Mouse (Mus musculus): ENCODE results near the gene Cyp1b1. TPM values are rescaled to one million over a fixed set of nuclear protein-coding genes. Genes with fewer than 3 reads are reported as not detected.

Gene Cyp1b1
- polyA plus RNA-seq, 1 experiment from 2014 or later: 6.1 TPM

DNA sequence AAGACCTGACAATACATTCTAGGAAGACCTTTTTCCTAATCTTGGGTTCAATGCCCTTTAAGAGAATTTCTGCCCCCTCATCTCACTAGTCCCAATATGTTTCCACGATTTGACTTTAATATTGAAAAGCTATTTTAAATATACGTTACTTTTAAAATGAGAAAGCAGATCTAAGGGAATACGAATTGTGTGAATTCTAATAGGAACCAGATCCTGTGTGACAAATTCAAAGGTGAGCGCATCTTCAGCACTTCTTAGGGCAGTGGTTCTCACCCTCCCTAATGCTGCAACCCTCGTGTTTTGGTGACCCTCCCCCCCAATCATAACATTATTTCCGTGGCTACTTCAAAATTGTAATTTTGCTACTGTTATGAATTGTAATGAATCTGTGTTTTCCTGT lies 2.9 kb downstream of the Cyp1b1 start:
- no peaks in the 10 kb centered on the region for H3K36me3 ChIP-seq (replicated peaks)
- H3K27me3 ChIP-seq (replicated peaks; ENCODE audit: low read depth, poor library complexity, severe bottlenecking): peaks cover 83% of the 10 kb centered on the region
- H3K4me1 ChIP-seq: peaks cover 66% of the 10 kb centered on the region
- no peak for DNase-seq (ENCODE audit: low spot score)
- H3K27ac ChIP-seq (replicated peaks): no peak overlapping the region
- 7% methylated on average over 6 of the region's 6 CpGs for WGBS
- H3K9me3 ChIP-seq: no peaks in the 10 kb centered on the region
- peak overlapping the region; percentile 63 for H3K4me3 ChIP-seq

DNA sequence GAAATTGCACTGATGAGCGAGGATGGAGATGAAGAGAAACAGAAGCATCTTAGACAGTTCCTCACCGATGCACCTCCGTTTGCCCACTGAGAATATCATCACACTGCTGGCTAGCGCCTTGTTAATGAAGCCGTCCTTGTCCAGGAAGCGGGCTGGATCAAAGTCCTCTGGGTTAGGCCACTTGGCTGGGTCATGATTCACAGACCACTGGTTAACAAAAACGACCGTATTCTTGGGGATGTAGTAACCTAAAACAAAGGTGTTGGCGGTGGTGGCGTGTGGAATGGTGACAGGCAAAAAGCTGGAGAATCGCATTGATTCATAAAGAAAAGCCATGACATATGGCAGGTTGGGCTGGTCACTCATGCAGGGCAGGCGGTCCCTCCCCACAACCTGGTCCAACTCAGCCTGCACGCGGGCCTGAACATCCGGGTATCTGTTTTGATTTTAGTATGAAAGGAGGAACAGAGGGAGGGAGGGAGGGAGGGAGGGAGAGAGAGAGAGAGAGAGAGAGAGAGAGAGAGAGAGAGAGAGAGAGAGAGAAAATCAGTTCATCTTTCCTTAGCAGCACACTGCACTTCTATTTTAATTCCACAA lies 4.5 kb downstream of the Cyp1b1 start:
- H3K9me3 ChIP-seq: no peaks in the 10 kb centered on the region
- no peak overlapping the region for H3K27ac ChIP-seq (replicated peaks)
- DNase-seq (ENCODE audit: low spot score): peak; percentile 43
- 7% methylated on average over 15 of the region's 15 CpGs for WGBS
- peaks cover 81% of the 10 kb centered on the region for H3K27me3 ChIP-seq (replicated peaks; ENCODE audit: low read depth, poor library complexity, severe bottlenecking)
- peaks cover 58% of the 10 kb centered on the region for H3K4me1 ChIP-seq
- no peak overlapping the region for H3K4me3 ChIP-seq
- H3K36me3 ChIP-seq (replicated peaks): no peaks in the 10 kb centered on the region

DNA sequence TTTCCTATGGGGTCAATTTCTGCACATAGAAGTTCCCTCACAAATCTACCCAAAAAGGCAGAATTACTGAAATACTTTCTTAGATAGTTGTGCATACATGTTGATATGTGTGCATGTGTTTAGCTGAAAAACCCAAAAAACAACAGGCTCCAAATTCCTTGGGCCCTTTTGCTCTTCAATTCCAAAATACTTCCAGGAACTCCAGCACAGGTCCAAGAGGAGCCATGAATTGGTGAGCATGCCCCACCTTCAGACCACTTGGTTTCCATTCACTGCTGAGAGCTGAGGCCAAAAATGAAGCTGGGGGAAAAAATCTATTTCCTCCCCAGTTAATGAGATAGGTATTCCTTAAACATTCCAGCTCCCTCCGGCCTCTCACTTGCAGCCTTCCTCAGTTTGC lies 5.1 kb downstream of the Cyp1b1 start:
- no peak overlapping the region for H3K4me3 ChIP-seq
- 37% methylated on average over 1 of the region's 1 CpGs for WGBS
- no peak overlapping the region for H3K27ac ChIP-seq (replicated peaks)
- peaks cover 74% of the 10 kb centered on the region for H3K27me3 ChIP-seq (replicated peaks; ENCODE audit: low read depth, poor library complexity, severe bottlenecking)
- no peaks in the 10 kb centered on the region for H3K9me3 ChIP-seq
- H3K4me1 ChIP-seq: peaks cover 51% of the 10 kb centered on the region
- no peaks in the 10 kb centered on the region for H3K36me3 ChIP-seq (replicated peaks)
- DNase-seq (ENCODE audit: low spot score): no peak

DNA sequence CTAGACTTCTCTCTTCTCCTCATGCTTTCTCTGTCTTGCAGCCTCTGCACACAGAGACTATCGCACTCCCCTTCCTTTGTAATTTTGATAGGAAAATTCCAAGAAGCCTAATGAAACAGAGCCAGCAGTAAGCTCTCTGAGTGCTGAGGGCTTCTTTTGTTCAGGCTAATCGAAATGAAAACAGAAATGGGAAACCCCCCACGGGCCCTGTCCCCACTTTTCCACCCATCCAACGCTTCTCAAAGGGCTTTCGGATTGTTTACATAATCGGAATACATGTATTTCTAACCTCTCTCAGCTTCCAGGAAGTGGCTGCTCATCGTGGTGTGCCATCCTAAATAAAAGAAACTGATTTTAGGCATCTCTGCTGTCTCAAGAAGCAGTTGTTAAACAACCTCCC lies 6.7 kb downstream of the Cyp1b1 start:
- 3% methylated on average over 7 of the region's 7 CpGs for WGBS
- peaks cover 59% of the 10 kb centered on the region for H3K27me3 ChIP-seq (replicated peaks; ENCODE audit: low read depth, poor library complexity, severe bottlenecking)
- peaks cover 36% of the 10 kb centered on the region for H3K4me1 ChIP-seq
- H3K27ac ChIP-seq (replicated peaks): no peak overlapping the region
- H3K9me3 ChIP-seq: no peaks in the 10 kb centered on the region
- peak; percentile 48 for DNase-seq (ENCODE audit: low spot score)
- H3K36me3 ChIP-seq (replicated peaks): no peaks in the 10 kb centered on the region
- H3K4me3 ChIP-seq: no peak overlapping the region

DNA sequence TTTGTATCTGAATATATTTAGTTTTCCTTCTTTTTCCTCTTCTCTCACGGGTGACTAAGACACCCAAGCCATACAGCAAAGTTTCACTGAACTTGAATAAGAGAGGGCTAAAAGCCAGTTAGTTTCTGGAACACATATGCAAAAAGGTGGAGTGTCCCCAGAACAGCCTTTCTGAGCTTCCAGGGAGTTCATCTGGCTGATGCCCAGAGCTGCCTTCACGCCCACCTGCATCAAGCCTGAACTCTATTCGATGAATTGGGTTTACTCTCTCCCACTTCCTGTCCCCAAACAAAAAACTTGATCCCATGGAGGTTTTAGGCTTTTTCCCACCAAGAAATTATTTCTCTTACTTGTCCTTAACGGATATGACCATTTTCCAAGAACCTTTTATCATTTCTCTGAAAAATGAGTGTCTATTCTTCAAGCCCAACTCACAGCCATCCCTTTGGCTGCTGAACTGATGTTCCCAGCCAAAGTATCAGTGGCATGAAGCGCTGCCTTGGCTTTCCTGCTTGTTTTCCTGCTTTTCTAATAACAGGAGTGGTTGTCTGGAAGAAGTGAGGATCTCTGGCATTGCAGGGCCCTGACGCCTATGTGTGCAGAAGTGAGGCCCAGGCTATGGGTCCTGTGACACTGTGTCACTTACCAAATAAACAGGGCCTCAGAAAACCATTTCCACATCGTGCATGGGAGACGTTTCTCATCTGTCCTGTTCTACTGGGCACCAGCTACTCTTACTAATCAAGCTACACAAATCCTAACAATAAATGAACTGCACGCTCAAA lies 9.0 kb downstream of the Cyp1b1 start:
- 76% methylated on average over 9 of the region's 9 CpGs for WGBS
- H3K27ac ChIP-seq (replicated peaks): no peak overlapping the region
- no peak overlapping the region for H3K4me3 ChIP-seq
- peaks cover 36% of the 10 kb centered on the region for H3K27me3 ChIP-seq (replicated peaks; ENCODE audit: low read depth, poor library complexity, severe bottlenecking)
- H3K36me3 ChIP-seq (replicated peaks): no peaks in the 10 kb centered on the region
- H3K9me3 ChIP-seq: no peaks in the 10 kb centered on the region
- peaks cover 29% of the 10 kb centered on the region for H3K4me1 ChIP-seq
- DNase-seq (ENCODE audit: low spot score): no peak

DNA sequence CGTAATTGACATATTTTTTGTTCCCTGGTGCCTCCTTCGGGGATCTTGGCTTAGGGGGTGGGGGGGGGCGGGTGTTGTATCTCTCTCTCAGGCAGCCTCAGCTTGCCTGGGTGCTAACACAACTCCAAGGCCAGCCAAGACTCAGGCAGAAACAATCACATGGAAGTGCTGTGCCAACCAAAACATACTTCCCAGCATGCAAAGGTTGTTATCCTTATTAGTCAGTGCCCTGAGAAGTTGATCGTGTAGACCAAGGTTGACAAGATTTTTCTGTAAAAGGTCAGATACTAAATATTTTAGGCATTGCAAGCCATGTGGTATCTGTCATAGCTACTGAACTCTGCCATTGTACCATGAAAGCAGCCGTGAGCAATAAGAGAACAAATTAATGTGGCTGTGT lies 14.0 kb downstream of the Cyp1b1 start:
- Histone ChIP-seq H3K27ac (replicated peaks) (no peak overlapping the region), H3K4me1 (peaks cover 2% of the 10 kb centered on the region; the same call in 1 of the 2 replicates), H3K27me3 (replicated peaks; ENCODE audit: low read depth, poor library complexity, severe bottlenecking) (peaks cover 4% of the 10 kb centered on the region), H3K9me3 (no peaks in the 10 kb centered on the region), H3K4me3 (no peak overlapping the region), H3K36me3 (replicated peaks) (no peaks in the 10 kb centered on the region)
- 90% methylated on average over 5 of the region's 5 CpGs for WGBS
- DNase-seq (ENCODE audit: low spot score): no peak

DNA sequence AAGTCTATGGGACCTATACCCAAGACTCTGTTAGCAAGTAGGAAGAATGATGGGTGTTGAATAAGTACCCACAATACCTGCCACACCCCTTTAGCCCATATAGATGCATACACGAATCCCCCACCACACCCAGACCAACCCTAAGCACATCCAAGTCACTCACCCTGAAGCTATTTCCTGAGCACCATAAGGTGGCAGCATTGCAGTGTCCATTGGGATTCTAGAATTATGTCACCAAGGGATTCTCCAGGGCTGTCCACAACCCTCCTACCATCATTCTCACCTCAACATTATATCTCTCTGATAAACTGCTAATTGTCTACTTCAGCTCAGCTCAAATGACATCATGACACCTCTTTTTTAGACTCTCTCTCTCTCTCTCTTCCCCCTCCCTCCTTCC lies 15.7 kb downstream of the Cyp1b1 start:
- Histone ChIP-seq H3K4me3 (no peak overlapping the region), H3K36me3 (replicated peaks) (no peaks in the 10 kb centered on the region), H3K9me3 (no peaks in the 10 kb centered on the region), H3K4me1 (peaks cover 2% of the 10 kb centered on the region; the same call in 1 of the 2 replicates), H3K27ac (replicated peaks) (no peak overlapping the region), H3K27me3 (replicated peaks; ENCODE audit: low read depth, poor library complexity, severe bottlenecking) (no peaks in the 10 kb centered on the region)
- 30% methylated on average over 1 of the region's 1 CpGs for WGBS
- no peak for DNase-seq (ENCODE audit: low spot score)

DNA sequence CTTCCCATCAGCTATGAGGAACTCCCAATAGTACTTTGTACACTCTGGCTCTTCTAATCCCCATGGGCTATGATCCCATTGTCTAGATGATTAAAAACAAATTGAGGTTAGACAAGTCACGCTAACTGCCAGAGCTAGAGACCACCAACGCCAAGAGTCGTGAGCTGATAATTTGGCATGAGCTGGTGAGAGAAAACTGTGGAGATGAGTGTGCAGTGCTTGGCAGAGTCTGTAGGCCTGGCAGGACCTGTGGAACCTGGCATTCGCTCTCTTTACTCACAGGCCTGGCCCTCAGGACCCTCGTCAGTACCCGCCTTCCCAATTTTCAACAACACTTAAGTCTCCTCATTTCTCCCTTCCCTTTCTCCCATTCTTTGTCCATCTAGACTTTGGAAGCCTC lies 19.3 kb downstream of the Cyp1b1 start:
- H3K27ac ChIP-seq (replicated peaks): no peak overlapping the region

DNA sequence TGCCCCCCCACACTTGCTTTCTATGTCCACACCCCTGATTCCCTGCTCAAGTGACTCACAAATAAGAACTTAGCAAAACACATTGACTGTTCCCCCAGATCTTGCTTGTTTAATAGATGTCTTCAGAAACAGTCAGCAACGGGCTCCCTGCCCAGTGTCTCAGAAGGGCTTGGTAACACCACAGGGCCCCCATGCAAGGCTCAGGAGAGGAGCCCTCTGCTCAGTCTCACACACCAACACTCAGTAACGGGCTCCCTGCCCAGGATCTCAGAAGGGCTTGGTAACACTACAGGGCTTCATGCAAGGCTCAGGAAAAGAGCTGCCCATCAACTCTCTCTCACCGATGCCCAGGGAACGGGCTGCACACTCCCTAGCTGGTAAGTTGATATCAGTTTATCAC lies 19.8 kb downstream of the Cyp1b1 start:
- Histone ChIP-seq H3K4me3 (no peak overlapping the region), H3K36me3 (replicated peaks) (no peaks in the 10 kb centered on the region), H3K27ac (replicated peaks) (no peak overlapping the region), H3K4me1 (no peaks in the 10 kb centered on the region), H3K9me3 (no peaks in the 10 kb centered on the region), H3K27me3 (replicated peaks; ENCODE audit: low read depth, poor library complexity, severe bottlenecking) (no peaks in the 10 kb centered on the region)
- WGBS: 89% methylated on average over 4 of the region's 4 CpGs
- DNase-seq (ENCODE audit: low spot score): no peak

More for the DNA sequence above, 19.3 kb downstream of the Cyp1b1 start:
- 88% methylated on average over 6 of the region's 6 CpGs for WGBS
- no peaks in the 10 kb centered on the region for H3K36me3 ChIP-seq (replicated peaks)
- H3K4me3 ChIP-seq: no peak overlapping the region
- no peak for DNase-seq (ENCODE audit: low spot score)
- H3K4me1 ChIP-seq: no peaks in the 10 kb centered on the region
- H3K27me3 ChIP-seq (replicated peaks; ENCODE audit: low read depth, poor library complexity, severe bottlenecking): no peaks in the 10 kb centered on the region
- H3K9me3 ChIP-seq: no peaks in the 10 kb centered on the region

DNA sequence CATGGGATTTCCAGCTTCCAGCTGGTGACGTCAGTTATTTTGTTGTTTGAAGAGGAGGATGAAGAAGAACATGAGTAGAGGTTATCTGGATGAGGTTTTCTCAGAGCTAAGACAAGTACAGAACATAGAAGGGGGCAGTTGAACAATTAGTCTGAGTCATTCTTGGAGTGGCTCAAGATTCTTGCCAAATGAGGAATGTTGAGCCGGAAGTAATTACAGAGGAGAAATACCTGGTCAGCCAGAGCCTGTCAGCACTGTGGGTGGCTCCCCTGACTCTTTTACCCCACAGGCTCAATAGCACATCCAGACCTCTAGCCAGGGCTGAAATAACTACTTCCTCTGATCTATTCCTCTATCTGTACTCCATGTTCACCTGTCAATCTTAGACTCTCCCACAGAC lies 44.0 kb downstream of the Cyp1b1 start:
- Histone ChIP-seq H3K4me3 (no peak overlapping the region), H3K4me1 (peaks cover 6% of the 10 kb centered on the region; the same call in 1 of the 2 replicates), H3K27me3 (replicated peaks; ENCODE audit: low read depth, poor library complexity, severe bottlenecking) (no peaks in the 10 kb centered on the region), H3K27ac (replicated peaks) (no peak overlapping the region), H3K9me3 (no peaks in the 10 kb centered on the region), H3K36me3 (replicated peaks) (no peaks in the 10 kb centered on the region)
- no peak for DNase-seq (ENCODE audit: low spot score)
- WGBS: 52% methylated on average over 2 of the region's 2 CpGs

DNA sequence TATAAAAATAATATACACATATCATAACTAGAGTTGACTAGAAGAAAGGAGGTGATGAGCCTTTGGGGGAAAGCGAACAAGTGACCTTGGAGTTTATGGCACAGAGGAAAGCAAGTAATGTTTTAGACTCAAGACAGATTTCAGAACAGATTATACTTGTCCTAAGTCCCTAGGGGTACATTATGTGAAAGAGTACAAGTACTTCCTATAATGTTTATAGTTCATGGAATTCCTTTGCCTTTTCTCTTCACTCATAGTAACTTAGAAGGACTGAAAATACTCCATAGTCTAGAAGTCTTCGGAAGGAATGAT lies 50.8 kb downstream of the Cyp1b1 start:
- H3K4me1 ChIP-seq: no peaks in the 10 kb centered on the region
- H3K9me3 ChIP-seq: no peaks in the 10 kb centered on the region
- DNase-seq (ENCODE audit: low spot score): no peak
- WGBS: 91% methylated on average over 2 of the region's 2 CpGs
- no peaks in the 10 kb centered on the region for H3K27me3 ChIP-seq (replicated peaks; ENCODE audit: low read depth, poor library complexity, severe bottlenecking)
- no peak overlapping the region for H3K4me3 ChIP-seq
- H3K36me3 ChIP-seq (replicated peaks): no peaks in the 10 kb centered on the region
- no peak overlapping the region for H3K27ac ChIP-seq (replicated peaks)

DNA sequence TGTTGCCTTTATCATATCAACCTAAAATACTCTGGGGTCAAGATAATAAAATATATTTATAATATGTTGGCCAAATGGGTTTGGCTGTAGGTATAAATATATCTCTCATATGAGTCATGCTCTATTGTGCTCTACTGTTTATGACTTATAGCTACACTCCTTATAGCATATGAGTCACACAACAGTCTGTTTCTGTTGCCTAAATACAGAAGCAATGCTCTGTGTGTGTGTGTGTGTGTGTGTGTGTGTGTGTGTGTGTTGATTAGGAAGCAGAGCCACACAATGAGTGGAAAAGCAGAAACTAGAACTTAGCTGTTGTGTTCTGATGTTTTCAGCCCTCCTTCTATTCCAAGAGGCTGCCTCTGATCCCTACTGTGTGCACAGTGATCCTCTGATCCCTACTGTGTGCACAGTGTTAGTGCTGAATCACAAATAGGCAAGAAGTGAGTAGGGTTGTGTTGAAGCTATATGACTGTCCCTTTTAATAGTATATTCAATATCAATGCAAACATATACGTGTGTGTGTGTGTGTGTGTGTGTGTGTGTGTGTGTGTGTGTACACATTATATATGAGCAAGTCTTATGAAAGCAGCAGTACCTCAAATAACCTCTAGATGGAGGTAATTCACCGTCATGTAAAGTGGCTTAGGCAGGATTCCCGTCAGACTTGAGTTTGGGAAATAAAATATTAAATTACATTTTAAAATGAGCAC lies 51.3 kb downstream of the Cyp1b1 start:
- Histone ChIP-seq H3K9me3 (no peaks in the 10 kb centered on the region), H3K4me3 (no peak overlapping the region), H3K27me3 (replicated peaks; ENCODE audit: low read depth, poor library complexity, severe bottlenecking) (no peaks in the 10 kb centered on the region), H3K4me1 (no peaks in the 10 kb centered on the region), H3K36me3 (replicated peaks) (no peaks in the 10 kb centered on the region), H3K27ac (replicated peaks) (no peak overlapping the region)
- DNase-seq (ENCODE audit: low spot score): no peak
- WGBS: 21% methylated on average over 3 of the region's 3 CpGs

DNA sequence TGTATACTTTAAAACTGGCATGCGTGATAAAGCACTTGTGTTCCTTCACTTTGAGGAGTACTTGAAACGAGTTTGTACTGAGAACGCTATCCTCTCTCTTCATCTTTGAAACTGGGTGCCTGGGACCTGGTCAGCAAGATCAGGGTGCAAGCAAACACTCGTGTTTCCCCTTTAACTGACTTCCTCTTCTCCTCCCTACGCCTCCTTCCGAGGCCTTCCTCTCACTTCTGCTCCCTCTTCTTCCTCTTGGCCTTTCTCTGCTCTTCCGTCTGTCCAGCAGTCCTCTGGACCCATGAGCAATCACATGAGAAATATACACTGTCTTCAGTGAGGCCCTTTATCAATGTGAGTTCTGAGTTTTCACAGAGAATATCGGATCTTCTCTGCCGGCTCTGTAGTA lies 53.0 kb downstream of the Cyp1b1 start:
- no peak for DNase-seq (ENCODE audit: low spot score)
- no peaks in the 10 kb centered on the region for H3K36me3 ChIP-seq (replicated peaks)
- WGBS: 81% methylated on average over 9 of the region's 9 CpGs
- no peak overlapping the region for H3K27ac ChIP-seq (replicated peaks)
- H3K9me3 ChIP-seq: no peaks in the 10 kb centered on the region
- H3K27me3 ChIP-seq (replicated peaks; ENCODE audit: low read depth, poor library complexity, severe bottlenecking): no peaks in the 10 kb centered on the region
- H3K4me3 ChIP-seq: no peak overlapping the region
- H3K4me1 ChIP-seq: 0 out of 2 replicates have a peak, but pooled peaks cover 3% of the 10 kb centered on the region

Measured in embryonic facial prominence, embryonic 10.5 days (tissue).